Comparison of ENCODE assay signal across 21 mouse cellular contexts in the genomic region with DNA sequence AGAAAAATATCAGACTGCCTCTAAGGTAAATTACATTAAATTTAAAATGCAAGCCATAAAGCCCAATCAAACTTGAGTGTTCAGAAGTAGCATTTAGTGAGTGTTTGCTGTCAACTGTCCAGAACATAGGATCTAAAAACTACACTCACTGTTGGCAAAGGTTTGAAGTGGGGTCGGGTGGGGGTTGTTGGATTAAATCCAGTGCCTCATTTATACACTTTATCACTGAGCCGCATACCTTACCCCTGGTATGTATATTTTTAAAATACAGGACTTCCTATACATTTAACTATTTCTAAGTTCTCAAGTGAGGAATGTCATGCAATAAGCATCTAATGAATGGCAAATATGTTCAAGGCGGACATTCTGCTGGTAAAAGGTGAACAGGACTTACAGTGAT.
DNase-seq lines count a peak whose midpoint lies in the region; ATAC-seq and TF ChIP-seq lines count a peak whose summit lies in the region.
"Had no signal": no experiment of that assay in that cellular context is flagged by ENCODE, and none has a peak within 500 bp of the region (broad histone marks: within the 10 kb centered on the region; RNA-seq: fewer than 3 reads in every experiment).

No protein-coding gene starts in this region.

- no peak overlapping the region for H3K27ac ChIP-seq in lung, embryonic 14.5 days (ENCODE audit: low read depth)
- no peak overlapping the region for H3K27ac ChIP-seq in lung, postnatal 0 days (ENCODE audit: low read length)
- H3K27ac ChIP-seq in lung, embryonic 15.5 days = no peak overlapping the region
- no peak overlapping the region for H3K27ac ChIP-seq in lung, embryonic 16.5 days (ENCODE audit: low read length)

- no peak for ATAC-seq in lung, embryonic 14.5 days (ENCODE audit: insufficient read depth)
- ATAC-seq in lung, postnatal 0 days = no peak
- peak; percentile 57; the same call in 1 of the 2 replicates for ATAC-seq in lung, embryonic 15.5 days (ENCODE audit: borderline replicate concordance, extremely low read depth, low FRiP score, low TSS enrichment)
- peak; percentile 67 for ATAC-seq in lung, embryonic 16.5 days (ENCODE audit: low read depth)
- ATAC-seq: activated CD4-positive, CD25-positive, alpha-beta regulatory T cell, adult 4 months; CD4-positive, CD25-positive, alpha-beta regulatory T cell, adult 4 months; Patski had no signal

- H3K4me1 ChIP-seq in lung, embryonic 14.5 days (ENCODE audit: insufficient read depth) = no peaks in the 10 kb centered on the region
- H3K4me1 ChIP-seq in lung, postnatal 0 days (ENCODE audit: insufficient read depth, low read depth, low read length) = no peaks in the 10 kb centered on the region
- peaks cover 7% of the 10 kb centered on the region; the same call in 1 of the 2 replicates for H3K4me1 ChIP-seq in lung, embryonic 15.5 days
- H3K4me1 ChIP-seq in lung, embryonic 16.5 days (replicated peaks; ENCODE audit: control insufficient read depth, insufficient read depth, low read length) = peaks cover 7% of the 10 kb centered on the region
- H3K4me1 ChIP-seq in lung, adult 2 months (ENCODE audit: control insufficient read depth, insufficient read depth, low read length) = no peaks in the 10 kb centered on the region

- H3K9ac ChIP-seq in lung, embryonic 14.5 days = no peak overlapping the region
- no peak overlapping the region for H3K9ac ChIP-seq in lung, postnatal 0 days (replicated peaks; ENCODE audit: low read depth)
- H3K9ac ChIP-seq in lung, embryonic 15.5 days = no peak overlapping the region
- no peak overlapping the region for H3K9ac ChIP-seq in lung, embryonic 16.5 days (ENCODE audit: low read length)

- no peak for TF ChIP-seq POLR2A in lung, adult 2 months (IDR thresholded peaks at IDR 0.05; ENCODE audit: borderline replicate concordance, extremely low read depth, low read depth, low read length)

- no peak for TF ChIP-seq EP300 in lung, postnatal 0 days (IDR thresholded peaks at IDR 0.05)

- DNase-seq in lung, embryonic 14.5 days = peak; percentile 13
- no peak for DNase-seq in lung, postnatal 0 days (ENCODE audit: low spot score)
- no peak for DNase-seq in lung, postnatal 25 days (ENCODE audit: low spot score)
- DNase-seq in lung, adult 2 months = no peak
- DNase-seq: adrenal gland, adult 2 months; adrenal gland, adult 8-10 months; adrenal gland, postnatal 10 days; adrenal gland, postnatal 14 days; adrenal gland, postnatal 25 days; adrenal gland, postnatal 36 days; B cell, adult 2 months; cerebellum, adult 11 months; cerebellum, adult 11-12 months; cerebellum, adult 18-20 months had no signal

- no peaks in the 10 kb centered on the region for H3K9me3 ChIP-seq in lung, embryonic 14.5 days (ENCODE audit: low read depth, low read length)
- no peaks in the 10 kb centered on the region for H3K9me3 ChIP-seq in lung, postnatal 0 days (ENCODE audit: low read length)
- no peaks in the 10 kb centered on the region for H3K9me3 ChIP-seq in lung, embryonic 15.5 days
- no peaks in the 10 kb centered on the region for H3K9me3 ChIP-seq in lung, embryonic 16.5 days (ENCODE audit: control insufficient read depth, low read length)
- H3K9me3 ChIP-seq: G1E had no signal

- H3K36me3 ChIP-seq in lung, embryonic 14.5 days (ENCODE audit: insufficient read depth) = no peaks in the 10 kb centered on the region
- no peaks in the 10 kb centered on the region for H3K36me3 ChIP-seq in lung, postnatal 0 days (ENCODE audit: insufficient read depth, low read length)
- no peaks in the 10 kb centered on the region for H3K36me3 ChIP-seq in lung, embryonic 15.5 days
- H3K36me3 ChIP-seq in lung, embryonic 16.5 days (ENCODE audit: control insufficient read depth, insufficient read depth, low read length) = no peaks in the 10 kb centered on the region
- H3K36me3 ChIP-seq: G1E had no signal

- H3K4me2 ChIP-seq in lung, embryonic 14.5 days = no peak overlapping the region
- no peak overlapping the region for H3K4me2 ChIP-seq in lung, postnatal 0 days (replicated peaks; ENCODE audit: low read depth, low read length)
- no peak overlapping the region for H3K4me2 ChIP-seq in lung, embryonic 15.5 days
- no peak overlapping the region for H3K4me2 ChIP-seq in lung, embryonic 16.5 days (ENCODE audit: low read depth, low read length)

- H3K4me3 ChIP-seq in lung, embryonic 14.5 days (ENCODE audit: low read depth, low read length) = no peak overlapping the region
- H3K4me3 ChIP-seq in lung, postnatal 0 days (ENCODE audit: low read depth, low read length) = no peak overlapping the region
- no peak overlapping the region for H3K4me3 ChIP-seq in lung, embryonic 15.5 days
- no peak overlapping the region for H3K4me3 ChIP-seq in lung, embryonic 16.5 days (ENCODE audit: low read length)
- no peak overlapping the region for H3K4me3 ChIP-seq in lung, adult 2 months (replicated peaks; ENCODE audit: extremely low read depth, low read depth, low read length)

- WGBS in lung, embryonic 14.5 days = 51% methylated on average over 3 of the region's 3 CpGs
- WGBS in lung, postnatal 0 days = 33% methylated on average over 3 of the region's 3 CpGs
- WGBS in lung, embryonic 15.5 days = 41% methylated on average over 3 of the region's 3 CpGs
- 39% methylated on average over 3 of the region's 3 CpGs for WGBS in lung, embryonic 16.5 days
- 60% methylated on average over 3 of the region's 3 CpGs for WGBS in lung, adult 2 months

- H3K27me3 ChIP-seq in lung, embryonic 14.5 days (ENCODE audit: insufficient read depth, low read length) = no peaks in the 10 kb centered on the region
- no peaks in the 10 kb centered on the region for H3K27me3 ChIP-seq in lung, postnatal 0 days (replicated peaks; ENCODE audit: insufficient read depth, low read length)
- H3K27me3 ChIP-seq in lung, embryonic 15.5 days = no peaks in the 10 kb centered on the region
- H3K27me3 ChIP-seq in lung, embryonic 16.5 days (ENCODE audit: control insufficient read depth, insufficient read depth, low read depth, low read length) = no peaks in the 10 kb centered on the region
- H3K27me3 ChIP-seq: CH12.LX, Patski had no signal

- no peak for TF ChIP-seq CTCF in lung, embryonic 14.5 days (IDR thresholded peaks at IDR 0.05; ENCODE audit: low read depth)
- no peak for TF ChIP-seq CTCF in lung, postnatal 0 days (IDR thresholded peaks at IDR 0.05)
- no peak for TF ChIP-seq CTCF in lung, adult 2 months (IDR thresholded peaks at IDR 0.05; ENCODE audit: insufficient read depth, low read length)

Comparison
In these comparisons a context has a peak if more than half of its experiments do, and no peak if none do; other contexts are left out.
1. ATAC-seq: peak in lung, embryonic 15.5 days (single experiment) and lung, embryonic 16.5 days (single experiment); none in lung, embryonic 14.5 days (single experiment) and lung, postnatal 0 days (single experiment).